Mouse (Mus musculus) neural tube, embryonic 13.5 days (tissue): ENCODE results near the gene Trpt1. TPM values are rescaled to one million over a fixed set of nuclear protein-coding genes. Genes with fewer than 3 reads are reported as not detected.

ENCODE experiments used
- ATAC-seq: fragments of 200-750 bp; cut with Nextera tagmentation; 2 replicates; pipeline ENCODE4 v1.8.0; 2017; ENCODE audit warnings: low read depth, mild to moderate bottlenecking, moderate TSS enrichment, moderate library complexity
- H3K27ac ChIP-seq: fragments of 300-500 bp; sonication (generic); replicated peaks from 2 replicates; pipeline ENCODE4 v1.5.1; 2015; ENCODE audit warnings: moderate library complexity, mild to moderate bottlenecking, inconsistent platforms
- H3K27me3 ChIP-seq: fragments of 300-500 bp; sonication (generic); 2 replicates; pipeline ENCODE4 v1.6.1; 2015; ENCODE audit warnings: mild to moderate bottlenecking, inconsistent platforms
- H3K36me3 ChIP-seq: fragments of 300-500 bp; sonication (generic); 2 replicates; pipeline ENCODE4 v1.6.1; 2015; ENCODE audit warnings: mild to moderate bottlenecking, inconsistent platforms
- H3K4me1 ChIP-seq: fragments of 300-500 bp; sonication (generic); replicated peaks from 2 replicates; pipeline ENCODE4 v1.6.1; 2015; ENCODE audit warnings: inconsistent platforms
- H3K4me2 ChIP-seq: fragments of 300-500 bp; sonication (generic); 2 replicates; pipeline ENCODE4 v1.6.1; 2015; ENCODE audit warnings: inconsistent platforms, mild to moderate bottlenecking, moderate library complexity
- H3K4me3 ChIP-seq: fragments of 300-500 bp; sonication (generic); 2 replicates; pipeline ENCODE4 v1.5.1; 2015; ENCODE audit warnings: mild to moderate bottlenecking, inconsistent platforms
- H3K9ac ChIP-seq: fragments of 300-500 bp; sonication (generic); 2 replicates; pipeline ENCODE4 v1.6.1; 2015; ENCODE audit warnings: moderate library complexity, mild to moderate bottlenecking, inconsistent platforms
- H3K9me3 ChIP-seq: fragments of 300-500 bp; sonication (generic); 2 replicates; pipeline ENCODE4 v1.6.1; 2016; ENCODE audit warnings: inconsistent platforms
- WGBS: fragments of 180-500 bp; shearing (Covaris S2); methylation state at CpG from one replicate; pipeline ENCODE4 v1.1.7; 2015; 5-methylcytosine and 5-hydroxymethylcytosine counted together
- polyA plus RNA-seq: library from polyadenylated mRNA; unstranded; fragments of >200 nt; fragmentation: Nextera tagmentation; extraction: Ambion mirVana; gene quantifications from 2 replicates; pipeline ENCODE4 v1.2.1, GENCODE M21; 2015

Trpt1 gene
- polyA plus RNA-seq, 1 experiment from 2014 or later: 18.2 TPM

GRCm38 (mm10) chr19:7039841-7040636 is 44.1 kb downstream of the Trpt1 start, which contains the start of gene Stip1:
Gene Stip1, minus strand, starts transcription at chr19:7039967.
- Histone ChIP-seq H3K9me3 (no peaks in the 10 kb centered on the region), H3K27me3 (no peaks in the 10 kb centered on the region), H3K27ac (peak within 1 kb of the TSS; percentile 95), H3K36me3 (peaks cover 8% of the 10 kb centered on the region), H3K4me2 (peak within 1 kb of the TSS; percentile 77), H3K9ac (peak within 1 kb of the TSS; percentile 95), H3K4me1 (peaks cover 36% of the 10 kb centered on the region), H3K4me3 (peak within 1 kb of the TSS; percentile 79)
- under 1% methylated on average over 49 of the region's 49 CpGs for WGBS
- ATAC-seq: peak; percentile 99

- Histone ChIP-seq H3K9me3 (no peaks in the 10 kb centered on the region), H3K4me3 (peak overlapping the region; percentile 47), H3K4me2 (peak overlapping the region; percentile 75), H3K27ac (peak overlapping the region; percentile 95), H3K4me1 (peaks cover 36% of the 10 kb centered on the region), H3K27me3 (no peaks in the 10 kb centered on the region), H3K9ac (peak overlapping the region; percentile 82), H3K36me3 (0 out of 2 replicates have a peak, but pooled peaks cover 1% of the 10 kb centered on the region)
- ATAC-seq: peak; percentile 2
- 29% methylated on average over 13 of the region's 13 CpGs for WGBS
Measured at GRCm38 (mm10) chr19:7040637-7041130, 44.8 kb downstream of the Trpt1 start.

GRCm38 (mm10) chr19:7041171-7041570 is 45.2 kb downstream of the Trpt1 start:
- whole genome bisulfite sequencing: 97% methylated on average over 2 of the region's 2 CpGs
- no peaks in the 10 kb centered on the region for H3K9me3 ChIP-seq
- ATAC-seq: no peak
- 0 out of 2 replicates have a peak overlapping the region, but pooled peaks have one; percentile 95 for H3K27ac ChIP-seq
- H3K4me1 ChIP-seq: peaks cover 36% of the 10 kb centered on the region
- no peak overlapping the region for H3K4me3 ChIP-seq
- peak overlapping the region; percentile 75 for H3K4me2 ChIP-seq
- no peak overlapping the region for H3K9ac ChIP-seq
- H3K27me3 ChIP-seq: no peaks in the 10 kb centered on the region
- no peaks in the 10 kb centered on the region for H3K36me3 ChIP-seq

GRCm38 (mm10) chr19:7044279-7044678 is 48.3 kb downstream of the Trpt1 start:
- Histone ChIP-seq H3K9me3 (no peaks in the 10 kb centered on the region), H3K27ac (no peak overlapping the region), H3K36me3 (no peaks in the 10 kb centered on the region), H3K4me2 (no peak overlapping the region), H3K4me1 (peaks cover 6% of the 10 kb centered on the region), H3K27me3 (no peaks in the 10 kb centered on the region), H3K4me3 (no peak overlapping the region), H3K9ac (no peak overlapping the region)
- ATAC-seq: no peak
- WGBS: 41% methylated on average over 4 of the region's 4 CpGs

- H3K9me3 ChIP-seq: no peaks in the 10 kb centered on the region
- H3K4me2 ChIP-seq: no peak overlapping the region
- H3K27ac ChIP-seq: no peak overlapping the region
- no peaks in the 10 kb centered on the region for H3K36me3 ChIP-seq
- H3K4me3 ChIP-seq: no peak overlapping the region
- H3K4me1 ChIP-seq: peaks cover 6% of the 10 kb centered on the region
- H3K9ac ChIP-seq: no peak overlapping the region
- ATAC-seq: no peak
- 21% methylated on average over 4 of the region's 4 CpGs for WGBS
- no peaks in the 10 kb centered on the region for H3K27me3 ChIP-seq
Measured at GRCm38 (mm10) chr19:7044706-7045105, 48.8 kb downstream of the Trpt1 start.

Other genes with a start within 250 kb of the Trpt1 start
- gene Rps6ka4, start 155.5 kb upstream of the Trpt1 start, polyA plus RNA-seq: 8.4 and 9.8 TPM in 2 replicates
- gene Ccdc88b, start 137.9 kb upstream of the Trpt1 start, polyA plus RNA-seq: 0.54 and 1.3 TPM in 2 replicates
- gene Trmt112, start 86.4 kb upstream of the Trpt1 start, polyA plus RNA-seq: 117 and 159 TPM in 2 replicates
- 294 and 302 TPM in 2 replicates for gene Prdx5, start 86.0 kb upstream of the Trpt1 start, polyA plus RNA-seq
- gene Esrra, start 74.3 kb upstream of the Trpt1 start, polyA plus RNA-seq: 15.5 and 16.9 TPM in 2 replicates
- gene Catsperz, start 70.8 kb upstream of the Trpt1 start, polyA plus RNA-seq: 3.0 and 7.9 TPM in 2 replicates
- 3.4 and 5.2 TPM in 2 replicates for gene Kcnk4, start 61.6 kb upstream of the Trpt1 start, polyA plus RNA-seq
- 90.4 and 95.1 TPM in 2 replicates for gene Bad, start 54.3 kb upstream of the Trpt1 start, polyA plus RNA-seq
- 50.6 and 57.0 TPM in 2 replicates for gene Gpr137, start 53.7 kb upstream of the Trpt1 start, polyA plus RNA-seq
- 191 and 211 TPM in 2 replicates for gene Ppp1r14b, start 21.2 kb upstream of the Trpt1 start, polyA plus RNA-seq
- gene Plcb3, start 19.7 kb upstream of the Trpt1 start, polyA plus RNA-seq: 23.8 and 27.3 TPM in 2 replicates
- gene Fkbp2, start 15.6 kb upstream of the Trpt1 start, polyA plus RNA-seq: 104 and 120 TPM in 2 replicates
- 37.2 and 39.3 TPM in 2 replicates for gene Vegfb, start 8.5 kb upstream of the Trpt1 start, polyA plus RNA-seq
- 21.5 and 23.0 TPM in 2 replicates for gene Dnajc4, start 3.6 kb upstream of the Trpt1 start, polyA plus RNA-seq
- 22.6 and 25.8 TPM in 2 replicates for gene Nudt22, start within 50 bp of the Trpt1 start, polyA plus RNA-seq
- gene Fermt3, start 23.3 kb downstream of the Trpt1 start, polyA plus RNA-seq: 4.4 and 4.9 TPM in 2 replicates
- gene Stip1, start 43.8 kb downstream of the Trpt1 start, polyA plus RNA-seq: 244 and 248 TPM in 2 replicates
- gene Macrod1, start 60.7 kb downstream of the Trpt1 start, polyA plus RNA-seq: 4.4 and 5.2 TPM in 2 replicates
- gene Flrt1, start 109.6 kb downstream of the Trpt1 start, polyA plus RNA-seq: 9.6 and 10.9 TPM in 2 replicates
- 227 and 243 TPM in 2 replicates for gene Otub1, start 210.2 kb downstream of the Trpt1 start, polyA plus RNA-seq
- gene Cox8a, start 221.5 kb downstream of the Trpt1 start, polyA plus RNA-seq: 918 and 1,011 TPM in 2 replicates
- 58.1 TPM in 2 replicates for gene Naa40, start 245.1 kb downstream of the Trpt1 start, polyA plus RNA-seq